Mouse (Mus musculus): ENCODE results near the gene Dand5.

GRCm38 (mm10) chr8:84773304-84773703, 49.3 kb downstream of the Dand5 start:
- TF ChIP-seq POLR2A (IDR thresholded peaks at IDR 0.05; ENCODE audit: control insufficient read depth, extremely low read depth, insufficient read depth, low read length, poor library complexity) (no peak), CTCF (IDR thresholded peaks at IDR 0.05; ENCODE audit: borderline replicate concordance, control insufficient read depth, extremely low read depth, insufficient read depth, low read length, poor library complexity) (no peak)
